ENCODE assay signal across 8 mouse cellular contexts in the genomic region with DNA sequence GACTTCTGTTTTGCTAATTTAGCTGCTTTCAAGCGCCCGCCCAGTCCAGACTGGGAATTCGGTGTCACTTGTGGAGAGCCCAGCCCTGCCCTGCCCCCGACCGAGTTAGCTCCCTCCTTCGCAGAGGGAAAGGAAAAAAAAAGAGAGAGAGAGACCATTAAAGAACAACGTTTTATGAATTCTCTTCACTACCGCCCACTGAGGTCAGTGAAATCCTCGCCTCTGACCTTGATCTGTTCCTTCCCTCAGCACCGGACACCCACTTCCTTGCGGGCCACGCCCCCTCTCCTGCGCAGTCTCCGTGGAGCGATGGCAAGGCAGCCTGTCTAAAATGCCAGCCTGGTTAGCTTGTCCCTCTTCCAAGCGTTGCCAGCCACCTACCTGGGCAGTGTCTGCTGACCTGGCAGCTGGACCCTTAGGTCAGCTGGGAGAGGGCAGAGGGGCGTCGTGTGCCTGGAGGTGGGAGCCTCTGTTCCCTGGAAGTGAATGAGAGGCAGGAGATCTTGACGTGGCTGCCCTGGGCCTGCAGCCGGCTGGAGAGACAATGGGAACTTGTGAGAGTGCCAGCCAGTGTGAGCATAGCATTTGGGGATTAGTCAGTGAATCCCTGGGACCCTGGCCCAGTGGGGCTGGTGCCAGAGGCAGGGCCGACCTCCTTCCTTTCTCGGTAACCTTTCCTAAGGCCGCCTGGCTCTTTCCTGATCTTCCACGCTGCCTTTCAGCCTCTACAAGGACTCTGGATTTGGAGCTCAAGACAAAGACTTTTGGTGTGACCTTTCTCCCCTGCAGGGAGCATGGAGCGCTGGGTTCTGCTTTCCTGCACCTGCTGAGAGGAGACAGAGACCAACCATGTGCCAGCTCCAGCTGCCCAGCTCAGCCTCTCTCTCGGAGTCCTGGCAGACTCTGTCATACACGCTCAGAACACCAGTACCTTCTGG. TPM values are rescaled to one million over a fixed set of nuclear protein-coding genes. Genes with fewer than 3 reads are reported as not detected.
DNase-seq lines count a peak whose midpoint lies in the region; ATAC-seq lines count a peak whose summit lies in the region.

No protein-coding gene starts in this region.

- DNase-seq in ES-CJ7 (ENCODE audit: low read depth, low spot score): peak; percentile 90
- peak; percentile 83 to 93 for DNase-seq in adrenal gland, adult (ENCODE audit: inconsistent age in 2 of 2, low spot score in 1 of 2)
- peak; percentile 78 for DNase-seq in forebrain, embryonic 11.5 days (ENCODE audit: low spot score)
- peak; percentile 80 for DNase-seq in kidney, postnatal 10 days
- DNase-seq in lung, postnatal 10 days: peak; percentile 81
- DNase-seq in MN1 (ENCODE audit: low spot score): no peak

- 5% methylated on average over 27 of the region's 27 CpGs for WGBS in forebrain, embryonic 11.5 days
- WGBS in heart, embryonic 16.5 days: 20% methylated on average over 27 of the region's 27 CpGs
- WGBS in stomach, embryonic 15.5 days: 17% methylated on average over 27 of the region's 27 CpGs

- peaks cover 21% of the 10 kb centered on the region for H3K27me3 ChIP-seq in forebrain, embryonic 11.5 days (ENCODE audit: control insufficient read depth, insufficient read depth, low read length)
- no peaks in the 10 kb centered on the region for H3K27me3 ChIP-seq in heart, embryonic 16.5 days (ENCODE audit: control insufficient read depth, insufficient read depth, low read length)
- no peaks in the 10 kb centered on the region for H3K27me3 ChIP-seq in stomach, embryonic 15.5 days (replicated peaks)

- H3K27ac ChIP-seq in forebrain, embryonic 11.5 days (ENCODE audit: low read depth, low read length): peak overlapping the region; percentile 60
- peak overlapping the region; percentile 91 for H3K27ac ChIP-seq in heart, embryonic 16.5 days (ENCODE audit: low read length)
- peak overlapping the region; percentile 78 for H3K27ac ChIP-seq in stomach, embryonic 15.5 days

- no peaks in the 10 kb centered on the region for H3K36me3 ChIP-seq in forebrain, embryonic 11.5 days (ENCODE audit: control insufficient read depth, insufficient read depth, low read length)
- H3K36me3 ChIP-seq in heart, embryonic 16.5 days (ENCODE audit: control insufficient read depth, insufficient read depth): no peaks in the 10 kb centered on the region
- H3K36me3 ChIP-seq in stomach, embryonic 15.5 days: no peaks in the 10 kb centered on the region

- peak; percentile 23; the same call in 1 of the 2 replicates for ATAC-seq in forebrain, embryonic 11.5 days (replicated peaks; ENCODE audit: low FRiP score)
- peak; percentile 49; the same call in 1 of the 2 replicates for ATAC-seq in heart, embryonic 16.5 days (replicated peaks; ENCODE audit: extremely low read depth, insufficient read depth, low FRiP score)
- peak; percentile 9; the same call in 1 of the 2 replicates for ATAC-seq in stomach, embryonic 15.5 days (ENCODE audit: insufficient read depth, low FRiP score, low read depth)

- no peaks in the 10 kb centered on the region for H3K9me3 ChIP-seq in forebrain, embryonic 11.5 days (ENCODE audit: control insufficient read depth, low read length)
- no peaks in the 10 kb centered on the region for H3K9me3 ChIP-seq in heart, embryonic 16.5 days (replicated peaks; ENCODE audit: control insufficient read depth, low read length)
- no peaks in the 10 kb centered on the region for H3K9me3 ChIP-seq in stomach, embryonic 15.5 days

- peaks cover 27% of the 10 kb centered on the region for H3K4me1 ChIP-seq in forebrain, embryonic 11.5 days (replicated peaks; ENCODE audit: control insufficient read depth, insufficient read depth, low read length)
- peaks cover 37% of the 10 kb centered on the region for H3K4me1 ChIP-seq in heart, embryonic 16.5 days (ENCODE audit: control insufficient read depth, insufficient read depth, low read length)
- H3K4me1 ChIP-seq in stomach, embryonic 15.5 days: peaks cover 44% of the 10 kb centered on the region

- peak overlapping the region; percentile 50; the same call in 1 of the 2 replicates for H3K9ac ChIP-seq in forebrain, embryonic 11.5 days (ENCODE audit: low read length)
- H3K9ac ChIP-seq in heart, embryonic 16.5 days (ENCODE audit: low read length): peak overlapping the region; percentile 69
- no peak overlapping the region for H3K9ac ChIP-seq in stomach, embryonic 15.5 days

- H3K4me3 ChIP-seq in forebrain, embryonic 11.5 days (ENCODE audit: low read depth, low read length): peak overlapping the region; percentile 20
- peak overlapping the region; percentile 46 for H3K4me3 ChIP-seq in heart, embryonic 16.5 days (ENCODE audit: low read length)
- peak overlapping the region; percentile 24 for H3K4me3 ChIP-seq in stomach, embryonic 15.5 days (replicated peaks)

- peak overlapping the region; percentile 67 for H3K4me2 ChIP-seq in forebrain, embryonic 11.5 days (ENCODE audit: low read depth, low read length, severe bottlenecking)
- H3K4me2 ChIP-seq in heart, embryonic 16.5 days (ENCODE audit: low read depth, low read length): peak overlapping the region; percentile 86
- peak overlapping the region; percentile 57 for H3K4me2 ChIP-seq in stomach, embryonic 15.5 days

RNA-seq across cellular contexts. Expression of gene Foxp4, which starts 51.9 kb away (rescaled TPM):
- 26.1 and 27.8 TPM in 2 replicates for polyA plus RNA-seq in forebrain, embryonic 11.5 days (2014; fragmentation: Nextera tagmentation; extraction: Ambion mirVana)
- 6.5 and 6.6 TPM in 2 replicates for polyA plus RNA-seq in heart, embryonic 16.5 days (2015; fragmentation: Nextera tagmentation; extraction: Ambion mirVana)
- polyA plus RNA-seq in stomach, embryonic 15.5 days (2015; fragmentation: Nextera tagmentation; extraction: Ambion mirVana): 25.0 and 30.9 TPM in 2 replicates
